Mouse (Mus musculus) stomach, postnatal 0 days (tissue): ENCODE measurements around the gene Map4k1. TPM values are rescaled to one million over a fixed set of nuclear protein-coding genes. Genes with fewer than 3 reads are reported as not detected.

Experiments
- ATAC-seq: fragments of 200-750 bp; cut with Nextera tagmentation; 2 replicates; pipeline ENCODE4 v1.8.0; 2017; ENCODE audit not compliant: low FRiP score, low TSS enrichment
- DNase-seq: peaks from one replicate; pipeline ENCODE4 v3.0.0-alpha.2; 2016; ENCODE audit warnings: low spot score
- H3K27ac ChIP-seq: fragments of 300-500 bp; sonication (generic); replicated peaks from 2 replicates; pipeline ENCODE4 v1.5.1; 2014; ENCODE audit warnings: mild to moderate bottlenecking, control low read depth
- H3K27me3 ChIP-seq: fragments of 300-500 bp; sonication (generic); 2 replicates; pipeline ENCODE4 v1.6.1; 2014; ENCODE audit warnings: low read length; ENCODE audit not compliant: control insufficient read depth, insufficient read depth
- H3K36me3 ChIP-seq: fragments of 300-500 bp; sonication (generic); 2 replicates; pipeline ENCODE4 v1.6.1; 2014; ENCODE audit warnings: low read length, mixed read lengths; ENCODE audit not compliant: control insufficient read depth, insufficient read depth
- H3K4me1 ChIP-seq: fragments of 300-500 bp; sonication (generic); replicated peaks from 2 replicates; pipeline ENCODE4 v1.6.1; 2014; ENCODE audit warnings: antibody characterized with exemption; ENCODE audit not compliant: control insufficient read depth, insufficient read depth
- H3K4me2 ChIP-seq: fragments of 300-500 bp; sonication (generic); replicated peaks from 2 replicates; pipeline ENCODE4 v1.6.1; 2014; ENCODE audit warnings: low read depth, mild to moderate bottlenecking, control low read depth, moderate library complexity
- H3K4me3 ChIP-seq: fragments of 300-500 bp; sonication (generic); 2 replicates; pipeline ENCODE4 v1.5.1; 2014; ENCODE audit warnings: low read depth, low read length, control low read depth
- H3K9ac ChIP-seq: fragments of 300-500 bp; sonication (generic); 2 replicates; pipeline ENCODE4 v1.6.1; 2014; ENCODE audit warnings: mild to moderate bottlenecking, low read length, control low read depth, mixed read lengths
- H3K9me3 ChIP-seq: fragments of 300-500 bp; sonication (generic); 2 replicates; pipeline ENCODE4 v1.6.1; 2016; ENCODE audit warnings: low read length; ENCODE audit not compliant: control insufficient read depth
- CTCF ChIP-seq: IDR thresholded peaks from 2 replicates; pipeline ENCODE4 v1.5.1; 2016; ENCODE audit warnings: antibody characterized with exemption, low read depth, mild to moderate bottlenecking, moderate library complexity
- EP300 ChIP-seq: optimal IDR thresholded peaks from 2 replicates; pipeline ENCODE3; 2016; ENCODE audit warnings: antibody characterized with exemption
- WGBS: fragments of 180-500 bp; shearing (Covaris S2); extraction: QIAGEN DNeasy Blood & Tissue Kit; methylation state at CpG from one replicate; pipeline ENCODE4 v1.1.7; 2014; 5-methylcytosine and 5-hydroxymethylcytosine counted together
- polyA plus RNA-seq: library from polyadenylated mRNA; unstranded; fragments of >200 nt; fragmentation: Nextera tagmentation; extraction: Ambion mirVana; gene quantifications from 2 replicates; pipeline ENCODE4 v1.2.1, GENCODE M21; 2015

Gene Map4k1
- polyA plus RNA-seq, 1 experiment from 2014 or later: 3.6 TPM

GRCm38 (mm10) chr7:28957997-28958725 lies 23.7 kb upstream of the Map4k1 start:
- H3K36me3 ChIP-seq: no peaks in the 10 kb centered on the region; the same call in 1 of the 2 replicates
- 18% methylated on average over 1 of the region's 1 CpGs for WGBS
- H3K27me3 ChIP-seq: no peaks in the 10 kb centered on the region
- H3K4me3 ChIP-seq: 0 out of 2 replicates have a peak overlapping the region, but pooled peaks have one; percentile 100
- peak overlapping the region; percentile 86 for H3K4me2 ChIP-seq
- no peaks in the 10 kb centered on the region for H3K9me3 ChIP-seq
- no peak for TF ChIP-seq EP300
- TF ChIP-seq CTCF: no peak
- H3K27ac ChIP-seq: peak overlapping the region; percentile 94
- no peak for DNase-seq
- no peak overlapping the region for H3K9ac ChIP-seq
- peaks cover 15% of the 10 kb centered on the region for H3K4me1 ChIP-seq
- no peak for ATAC-seq

- Histone ChIP-seq H3K4me2 (peak overlapping the region; percentile 86), H3K9me3 (no peaks in the 10 kb centered on the region), H3K36me3 (no peaks in the 10 kb centered on the region; the same call in 1 of the 2 replicates), H3K27me3 (no peaks in the 10 kb centered on the region), H3K9ac (peak overlapping the region; percentile 98; the same call in 1 of the 2 replicates), H3K4me1 (peaks cover 15% of the 10 kb centered on the region), H3K27ac (peak overlapping the region; percentile 94), H3K4me3 (peak overlapping the region; percentile 100)
- WGBS: 19% methylated on average over 1 of the region's 1 CpGs
- ATAC-seq (no peak), DNase-seq (no peak)
- TF ChIP-seq CTCF (no peak), EP300 (no peak)
Measured at GRCm38 (mm10) chr7:28958770-28959169, 23.1 kb upstream of the Map4k1 start.

- H3K4me2 ChIP-seq: peak overlapping the region; percentile 86
- no peaks in the 10 kb centered on the region for H3K27me3 ChIP-seq
- H3K9me3 ChIP-seq: no peaks in the 10 kb centered on the region
- peak overlapping the region; percentile 100 for H3K4me3 ChIP-seq
- H3K4me1 ChIP-seq: peaks cover 15% of the 10 kb centered on the region
- DNase-seq (peak; percentile 74), ATAC-seq (peak; percentile 52)
- 8% methylated on average over 6 of the region's 6 CpGs for WGBS
- H3K9ac ChIP-seq: peak overlapping the region; percentile 98
- no peaks in the 10 kb centered on the region; the same call in 1 of the 2 replicates for H3K36me3 ChIP-seq
- TF ChIP-seq EP300 (no peak), CTCF (no peak)
- H3K27ac ChIP-seq: peak overlapping the region; percentile 94
Measured at GRCm38 (mm10) chr7:28959505-28960045, 22.3 kb upstream of the Map4k1 start.

GRCm38 (mm10) chr7:28960354-28961046 lies 21.4 kb upstream of the Map4k1 start:
- H3K4me2 ChIP-seq: peak overlapping the region; percentile 86
- ATAC-seq: no peak
- H3K9me3 ChIP-seq: no peaks in the 10 kb centered on the region
- peak overlapping the region; percentile 100 for H3K4me3 ChIP-seq
- TF ChIP-seq CTCF (no peak), EP300 (no peak)
- H3K9ac ChIP-seq: peak overlapping the region; percentile 98
- peak overlapping the region; percentile 94 for H3K27ac ChIP-seq
- H3K27me3 ChIP-seq: no peaks in the 10 kb centered on the region
- 6% methylated on average over 9 of the region's 9 CpGs for WGBS
- peak; percentile 38 for DNase-seq
- peaks cover 15% of the 10 kb centered on the region for H3K4me1 ChIP-seq
- no peaks in the 10 kb centered on the region for H3K36me3 ChIP-seq

DNA sequence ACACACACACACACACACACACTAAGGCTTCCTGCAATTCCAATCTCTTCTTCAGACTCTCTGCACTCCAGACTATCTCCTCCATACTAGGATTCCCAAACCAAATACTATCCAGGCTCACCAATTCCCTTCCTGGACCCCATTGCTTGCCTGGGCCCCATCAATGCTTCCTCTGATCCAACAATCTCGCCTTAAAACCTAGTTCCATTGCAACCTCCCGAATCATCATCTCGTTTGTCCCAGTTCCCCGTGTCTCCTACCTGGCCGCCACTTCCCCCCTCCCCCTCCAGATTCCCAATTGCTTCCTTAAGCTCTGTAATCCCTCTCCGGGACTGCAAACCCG lies 20.3 kb upstream of the Map4k1 start:
- Histone ChIP-seq H3K9ac (peak overlapping the region; percentile 98), H3K4me2 (peak overlapping the region; percentile 86), H3K27ac (peak overlapping the region; percentile 94), H3K4me3 (peak overlapping the region; percentile 100), H3K4me1 (peaks cover 15% of the 10 kb centered on the region), H3K9me3 (no peaks in the 10 kb centered on the region), H3K27me3 (no peaks in the 10 kb centered on the region), H3K36me3 (no peaks in the 10 kb centered on the region)
- DNase-seq (no peak), ATAC-seq (no peak)
- no peak for TF ChIP-seq CTCF
- TF ChIP-seq EP300: no peak
- 1% methylated on average over 7 of the region's 7 CpGs for WGBS
